Mouse (Mus musculus) adrenal gland, adult 8-10 months (tissue): ENCODE data around the gene Ddb1. TPM values are rescaled to one million over a fixed set of nuclear protein-coding genes. Genes with fewer than 3 reads are reported as not detected.

Experiments used
- DNase-seq: peaks from one replicate; pipeline ENCODE4 v3.0.0; 2022
- total RNA-seq, 4 experiments: library from RNA; stranded (reverse); gene quantifications; 2 replicates each; pipeline ENCODE4 v1.2.4; 2022

Gene Ddb1
- total RNA-seq, 4 experiments from 2014 or later = 281 to 297 (median 289) TPM

GRCm38 (mm10) chr19:10591659-10592377 is 13.3 kb upstream of the Ddb1 start:
- DNase-seq = no peak

- no peak for DNase-seq
Measured at GRCm38 (mm10) chr19:10598188-10598587, 6.9 kb upstream of the Ddb1 start.

- no peak for DNase-seq
Measured at GRCm38 (mm10) chr19:10599648-10600047, 5.5 kb upstream of the Ddb1 start.

- peak; percentile 24 for DNase-seq
Measured at GRCm38 (mm10) chr19:10602247-10602769, 2.8 kb upstream of the Ddb1 start.

- peak; percentile 76 for DNase-seq
Measured at GRCm38 (mm10) chr19:10602787-10603186, 2.3 kb upstream of the Ddb1 start.

GRCm38 (mm10) chr19:10603660-10604523 is 1.2 kb upstream of the Ddb1 start:
- no peak for DNase-seq

- no peak for DNase-seq
Measured at GRCm38 (mm10) chr19:10604534-10604933, 593 bp upstream of the Ddb1 start.

- DNase-seq = no peak
Measured at GRCm38 (mm10) chr19:10605901-10606622, 935 bp downstream of the Ddb1 start.

GRCm38 (mm10) chr19:10608573-10609240 is 3.6 kb downstream of the Ddb1 start:
- DNase-seq = no peak

- DNase-seq = peak; percentile 28
Measured at GRCm38 (mm10) chr19:10634106-10634871, 29.2 kb downstream of the Ddb1 start, which contains the start of gene Vwce. Gene Vwce (plus strand): TSS chr19:10634213.

- peak; percentile 34 for DNase-seq
Measured at GRCm38 (mm10) chr19:10634872-10635318, 29.8 kb downstream of the Ddb1 start.

GRCm38 (mm10) chr19:10637840-10638239 is 32.7 kb downstream of the Ddb1 start:
- no peak for DNase-seq

GRCm38 (mm10) chr19:10640080-10640479 is 35.0 kb downstream of the Ddb1 start:
- no peak for DNase-seq

GRCm38 (mm10) chr19:10640589-10641378 is 35.7 kb downstream of the Ddb1 start:
- DNase-seq = no peak

- DNase-seq = peak; percentile 40
Measured at GRCm38 (mm10) chr19:10645616-10646015, 40.5 kb downstream of the Ddb1 start.

- no peak for DNase-seq
Measured at GRCm38 (mm10) chr19:10648156-10648555, 43.0 kb downstream of the Ddb1 start.

- no peak for DNase-seq
Measured at GRCm38 (mm10) chr19:10656058-10656457, 50.9 kb downstream of the Ddb1 start.

GRCm38 (mm10) chr19:10657742-10658141 is 52.6 kb downstream of the Ddb1 start:
- DNase-seq = no peak

- no peak for DNase-seq
Measured at GRCm38 (mm10) chr19:10658406-10658805, 53.3 kb downstream of the Ddb1 start.

GRCm38 (mm10) chr19:10661373-10661772 is 56.2 kb downstream of the Ddb1 start:
- no peak for DNase-seq
